Mouse (Mus musculus) forebrain, embryonic 14.5 days (tissue): ENCODE measurements around the gene Kctd15. TPM values are rescaled to one million over a fixed set of nuclear protein-coding genes. Genes with fewer than 3 reads are reported as not detected.

Source experiments
- ATAC-seq: fragments of 200-750 bp; cut with Nextera tagmentation; 2 replicates; pipeline ENCODE4 v1.8.0; 2017; ENCODE audit warnings: mild to moderate bottlenecking, moderate library complexity
- DNase-seq: peaks from one replicate; pipeline ENCODE4 v3.0.0-alpha.2; 2015; ENCODE audit warnings: low spot score
- H3K27ac ChIP-seq: fragments of 300-500 bp; sonication (generic); 2 replicates; pipeline ENCODE4 v1.5.1; 2014; ENCODE audit warnings: low read depth, mild to moderate bottlenecking, control low read depth, low read length, moderate library complexity
- H3K27me3 ChIP-seq: fragments of 300-500 bp; sonication (generic); replicated peaks from 2 replicates; pipeline ENCODE4 v1.6.1; 2014; ENCODE audit warnings: low read length, control low read depth, mixed read lengths; ENCODE audit not compliant: control insufficient read depth, insufficient read depth
- H3K36me3 ChIP-seq: fragments of 300-500 bp; sonication (generic); 2 replicates; pipeline ENCODE4 v1.6.1; 2014; ENCODE audit warnings: low read length, control low read depth; ENCODE audit not compliant: control insufficient read depth, insufficient read depth
- H3K4me1 ChIP-seq: fragments of 300-500 bp; sonication (generic); 2 replicates; pipeline ENCODE4 v1.6.1; 2014; ENCODE audit warnings: antibody characterized with exemption, low read length, control low read depth; ENCODE audit not compliant: control insufficient read depth, insufficient read depth
- H3K4me2 ChIP-seq: fragments of 300-500 bp; sonication (generic); 2 replicates; pipeline ENCODE4 v1.6.1; 2014; ENCODE audit warnings: mild to moderate bottlenecking, control low read depth, low read length
- H3K4me3 ChIP-seq: fragments of 300-500 bp; sonication (generic); 2 replicates; pipeline ENCODE4 v1.5.1; 2014; ENCODE audit warnings: low read depth, low read length, control low read depth
- H3K9ac ChIP-seq: fragments of 300-500 bp; sonication (generic); 2 replicates; pipeline ENCODE4 v1.6.1; 2014; ENCODE audit warnings: mild to moderate bottlenecking, low read length, control low read depth, moderate library complexity
- H3K9me3 ChIP-seq: fragments of 300-500 bp; sonication (generic); replicated peaks from 2 replicates; pipeline ENCODE4 v1.6.1; 2016; ENCODE audit warnings: low read length, control low read depth, mixed read lengths; ENCODE audit not compliant: control insufficient read depth
- WGBS: fragments of 180-500 bp; shearing (Covaris S2); extraction: QIAGEN DNeasy Blood & Tissue Kit; methylation state at CpG from one replicate; pipeline ENCODE4 v1.1.7; 2014; 5-methylcytosine and 5-hydroxymethylcytosine counted together
- polyA plus RNA-seq: library from polyadenylated mRNA; unstranded; fragments of >200 nt; fragmentation: Nextera tagmentation; extraction: Ambion mirVana; gene quantifications from 2 replicates; pipeline ENCODE4 v1.2.1, GENCODE M21; 2014

Kctd15 gene
- polyA plus RNA-seq, 1 experiment from 2014 or later, result 16.0 TPM

GRCm38 (mm10) chr7:34675120-34675790 is 18.7 kb upstream of the Kctd15 start:
- WGBS, result 14% methylated on average over 42 of the region's 42 CpGs
- ATAC-seq, result no peak
- H3K9me3 ChIP-seq, result no peaks in the 10 kb centered on the region

DNA sequence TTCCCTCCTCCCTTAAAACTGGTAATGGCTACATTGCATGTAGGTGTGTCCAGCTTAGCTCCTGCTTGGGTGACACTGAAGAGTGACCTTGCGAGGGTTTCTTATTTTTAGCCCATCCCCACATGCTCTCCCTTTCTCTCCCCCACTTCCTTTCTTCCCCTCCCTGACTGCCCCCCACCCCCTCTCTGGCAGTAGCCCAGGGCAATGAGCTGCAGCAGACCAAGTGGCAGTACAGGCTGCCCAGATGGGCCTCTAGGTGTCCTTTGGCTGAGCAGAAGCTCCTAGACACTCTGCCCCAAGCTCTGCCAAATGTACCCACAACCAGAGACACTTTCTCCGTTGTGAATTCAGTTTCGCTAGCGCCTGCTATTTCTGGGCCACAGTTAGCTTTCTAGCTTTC is 16.4 kb upstream of the Kctd15 start:
- Histone ChIP-seq H3K27me3 (peaks cover 30% of the 10 kb centered on the region), H3K9ac (no peak overlapping the region), H3K36me3 (no peaks in the 10 kb centered on the region), H3K4me1 (no peaks in the 10 kb centered on the region), H3K27ac (no peak overlapping the region), H3K4me3 (no peak overlapping the region), H3K4me2 (no peak overlapping the region), H3K9me3 (no peaks in the 10 kb centered on the region)
- DNase-seq (no peak), ATAC-seq (no peak)
- 86% methylated on average over 4 of the region's 4 CpGs for WGBS

More at GRCm38 (mm10) chr7:34675120-34675790, 18.7 kb upstream of the Kctd15 start:
- H3K9ac ChIP-seq, result peak overlapping the region; percentile 40; the same call in 1 of the 2 replicates
- no peaks in the 10 kb centered on the region for H3K36me3 ChIP-seq
- H3K4me1 ChIP-seq, result no peaks in the 10 kb centered on the region
- H3K4me3 ChIP-seq, result peak overlapping the region; percentile 30
- no peak overlapping the region for H3K27ac ChIP-seq
- H3K4me2 ChIP-seq, result peak overlapping the region; percentile 53
- peaks cover 30% of the 10 kb centered on the region for H3K27me3 ChIP-seq
- DNase-seq, result no peak

GRCm38 (mm10) chr7:34671911-34672310 is 15.4 kb upstream of the Kctd15 start:
- no peaks in the 10 kb centered on the region for H3K36me3 ChIP-seq
- peak; percentile 95 for DNase-seq
- H3K9ac ChIP-seq, result no peak overlapping the region
- H3K4me1 ChIP-seq, result no peaks in the 10 kb centered on the region
- peaks cover 30% of the 10 kb centered on the region for H3K27me3 ChIP-seq
- no peak overlapping the region for H3K4me2 ChIP-seq
- H3K4me3 ChIP-seq, result no peak overlapping the region
- peak; percentile 76 for ATAC-seq
- 2% methylated on average over 6 of the region's 6 CpGs for WGBS
- no peaks in the 10 kb centered on the region for H3K9me3 ChIP-seq
- no peak overlapping the region for H3K27ac ChIP-seq

- Histone ChIP-seq H3K4me2 (no peak overlapping the region), H3K4me1 (no peaks in the 10 kb centered on the region), H3K4me3 (no peak overlapping the region), H3K27me3 (peaks cover 27% of the 10 kb centered on the region), H3K36me3 (no peaks in the 10 kb centered on the region), H3K27ac (no peak overlapping the region), H3K9ac (no peak overlapping the region), H3K9me3 (no peaks in the 10 kb centered on the region)
- DNase-seq, result no peak
- no peak for ATAC-seq
- WGBS, result 88% methylated on average over 3 of the region's 3 CpGs
These were observed 14.2 kb upstream of the Kctd15 start for GRCm38 (mm10) chr7:34670778-34671177.

DNA sequence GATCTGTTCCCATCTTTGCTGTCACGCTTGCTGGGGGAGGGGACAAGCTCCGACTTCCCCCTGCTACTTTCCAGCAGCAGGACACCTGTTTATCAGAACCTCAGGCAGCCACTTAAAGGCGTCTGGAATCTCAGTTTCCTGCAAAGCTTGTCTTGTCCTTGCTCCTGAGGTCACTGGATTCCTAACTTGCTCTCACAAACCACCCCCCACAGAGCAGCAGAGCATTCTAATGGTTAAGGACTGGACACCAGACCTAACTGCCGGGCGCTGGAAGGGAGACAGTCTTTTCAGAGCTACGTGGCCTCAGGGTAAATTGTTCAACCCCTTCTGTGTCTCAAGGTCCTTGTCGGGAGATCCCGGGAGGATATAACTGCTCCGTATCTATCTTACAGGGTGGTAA is 12.8 kb upstream of the Kctd15 start:
- Histone ChIP-seq H3K9ac (no peak overlapping the region), H3K27ac (no peak overlapping the region), H3K4me2 (no peak overlapping the region), H3K9me3 (no peaks in the 10 kb centered on the region), H3K4me3 (no peak overlapping the region), H3K4me1 (no peaks in the 10 kb centered on the region), H3K36me3 (no peaks in the 10 kb centered on the region), H3K27me3 (peaks cover 12% of the 10 kb centered on the region)
- whole genome bisulfite sequencing, result 24% methylated on average over 9 of the region's 9 CpGs
- DNase-seq (no peak), ATAC-seq (no peak)

DNA sequence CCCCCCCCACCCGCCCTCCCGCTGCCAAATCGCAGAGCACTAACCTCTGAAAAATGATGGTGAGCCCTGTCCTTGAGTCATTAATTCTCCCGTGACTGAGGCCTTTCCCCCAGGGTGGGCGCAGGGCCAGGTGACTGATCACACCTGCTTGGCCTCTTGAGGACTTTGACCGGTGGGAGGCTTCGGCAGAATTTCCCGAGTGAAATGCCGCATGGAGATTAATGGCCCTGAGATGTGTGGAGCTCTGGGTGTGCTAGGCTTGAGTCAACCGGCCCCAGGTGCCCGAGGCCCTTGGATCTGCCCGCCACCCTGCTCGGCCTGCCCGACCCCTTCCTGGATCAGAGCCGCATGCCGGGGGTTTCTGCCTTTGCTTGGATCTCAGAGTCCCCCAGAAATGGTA is 11.3 kb upstream of the Kctd15 start:
- no peak overlapping the region for H3K4me2 ChIP-seq
- no peaks in the 10 kb centered on the region for H3K27me3 ChIP-seq
- no peak overlapping the region for H3K9ac ChIP-seq
- ATAC-seq (no peak), DNase-seq (no peak)
- no peaks in the 10 kb centered on the region for H3K36me3 ChIP-seq
- H3K4me1 ChIP-seq, result no peaks in the 10 kb centered on the region
- 90% methylated on average over 16 of the region's 16 CpGs for WGBS
- no peak overlapping the region for H3K27ac ChIP-seq
- no peak overlapping the region for H3K4me3 ChIP-seq
- H3K9me3 ChIP-seq, result no peaks in the 10 kb centered on the region

GRCm38 (mm10) chr7:34663145-34663544 is 6.6 kb upstream of the Kctd15 start:
- H3K4me2 ChIP-seq, result no peak overlapping the region
- H3K36me3 ChIP-seq, result no peaks in the 10 kb centered on the region
- WGBS, result 38% methylated on average over 7 of the region's 7 CpGs
- no peak overlapping the region for H3K9ac ChIP-seq
- ATAC-seq, result no peak
- H3K9me3 ChIP-seq, result no peaks in the 10 kb centered on the region
- no peak overlapping the region for H3K4me3 ChIP-seq
- no peak overlapping the region for H3K27ac ChIP-seq
- no peaks in the 10 kb centered on the region for H3K4me1 ChIP-seq
- no peak for DNase-seq
- H3K27me3 ChIP-seq, result no peaks in the 10 kb centered on the region

GRCm38 (mm10) chr7:34662227-34662626 is 5.7 kb upstream of the Kctd15 start:
- H3K36me3 ChIP-seq, result no peaks in the 10 kb centered on the region
- no peaks in the 10 kb centered on the region for H3K9me3 ChIP-seq
- 7% methylated on average over 5 of the region's 5 CpGs for WGBS
- no peaks in the 10 kb centered on the region for H3K27me3 ChIP-seq
- ATAC-seq (no peak), DNase-seq (no peak)
- H3K4me3 ChIP-seq, result no peak overlapping the region
- H3K4me2 ChIP-seq, result no peak overlapping the region
- no peak overlapping the region for H3K9ac ChIP-seq
- no peaks in the 10 kb centered on the region for H3K4me1 ChIP-seq
- no peak overlapping the region for H3K27ac ChIP-seq

GRCm38 (mm10) chr7:34659386-34660085 is 3.0 kb upstream of the Kctd15 start:
- Histone ChIP-seq H3K9me3 (no peaks in the 10 kb centered on the region), H3K27me3 (no peaks in the 10 kb centered on the region)

More at GRCm38 (mm10) chr7:34659386-34660085, 3.0 kb upstream of the Kctd15 start:
- WGBS, result 72% methylated on average over 6 of the region's 6 CpGs
- DNase-seq, result no peak
- Histone ChIP-seq H3K27ac (no peak overlapping the region), H3K4me2 (no peak overlapping the region), H3K4me3 (no peak overlapping the region), H3K9ac (no peak overlapping the region), H3K4me1 (no peaks in the 10 kb centered on the region; the same call in 1 of the 2 replicates), H3K36me3 (no peaks in the 10 kb centered on the region)
- ATAC-seq, result no peak
